Mouse (Mus musculus) T-helper 2 cell (primary cell): ENCODE data around the gene Prr5.

Experiments used
- in situ Hi-C: fragments of 300-600 bp; cut with MboI, MseI; formaldehyde crosslinking; loops from one replicate; pipeline ENCODE4 v1.15.1; 2025; ENCODE audit warnings: high pct_unique_total_duplicates

Gene Prr5

DNA sequence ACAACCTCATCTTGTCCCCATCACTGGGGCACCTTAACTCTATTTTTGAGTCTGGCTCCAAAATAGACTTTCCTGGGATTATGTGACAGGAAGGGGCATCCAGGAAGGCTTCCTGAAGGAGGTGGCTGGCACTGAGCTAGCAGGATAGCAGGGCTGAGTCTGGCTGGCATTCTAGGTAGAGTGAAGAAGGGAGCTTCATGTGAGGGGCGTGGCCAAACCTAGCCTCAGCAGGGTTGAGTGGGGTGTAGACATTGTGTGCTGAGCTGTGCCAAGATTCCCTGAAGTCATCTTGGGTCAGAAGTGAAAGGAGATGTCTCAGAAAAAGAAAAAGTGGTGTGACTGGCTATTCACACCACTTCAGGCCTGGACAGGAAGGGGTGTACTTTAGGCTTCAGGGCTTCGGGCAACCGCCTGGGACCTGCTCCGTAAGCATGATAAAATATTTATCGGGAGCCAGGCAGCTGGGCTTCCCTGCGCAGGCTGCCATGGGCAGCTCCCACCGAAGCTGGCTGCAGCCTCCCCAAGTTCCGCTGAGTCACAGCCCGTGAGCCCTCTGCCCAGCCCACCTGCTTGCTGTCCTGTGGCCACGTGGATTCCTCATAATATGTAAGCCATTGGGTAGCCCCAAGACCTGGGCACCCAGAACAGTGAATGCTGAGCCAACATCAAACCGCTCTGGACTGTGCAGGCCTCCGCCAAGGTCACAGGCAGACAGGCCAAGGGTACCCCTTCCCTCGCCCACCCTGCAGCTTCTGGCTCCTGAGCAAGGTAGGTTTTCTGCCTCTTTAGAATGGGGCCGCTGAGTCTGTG lies at the start of gene Prr5:
TSS of gene Prr5 (plus strand) at position 683 of the 810 bp plus-strand sequence.
- in situ Hi-C loops, result loop anchor here (5.0 kb wide), 1 partner anchor 573 kb away; no protein-coding TSS in a partner anchor

- in situ Hi-C loops, result loop anchor here (10.0 kb wide), 1 partner anchor 775 kb away; no protein-coding TSS in a partner anchor
These were observed 49.4 kb upstream of the Prr5 start for GRCm38 (mm10) chr15:84620028-84620427.

- in situ Hi-C loops, result loop anchor here (10.0 kb wide), 1 partner anchor 777 kb away; no protein-coding TSS in a partner anchor
These were observed 47.5 kb upstream of the Prr5 start for GRCm38 (mm10) chr15:84621722-84622428.

GRCm38 (mm10) chr15:84624870-84625269 lies 44.5 kb upstream of the Prr5 start:
- in situ Hi-C loops, result loop anchor here (10.0 kb wide), 1 partner anchor 780 kb away; no protein-coding TSS in a partner anchor

DNA sequence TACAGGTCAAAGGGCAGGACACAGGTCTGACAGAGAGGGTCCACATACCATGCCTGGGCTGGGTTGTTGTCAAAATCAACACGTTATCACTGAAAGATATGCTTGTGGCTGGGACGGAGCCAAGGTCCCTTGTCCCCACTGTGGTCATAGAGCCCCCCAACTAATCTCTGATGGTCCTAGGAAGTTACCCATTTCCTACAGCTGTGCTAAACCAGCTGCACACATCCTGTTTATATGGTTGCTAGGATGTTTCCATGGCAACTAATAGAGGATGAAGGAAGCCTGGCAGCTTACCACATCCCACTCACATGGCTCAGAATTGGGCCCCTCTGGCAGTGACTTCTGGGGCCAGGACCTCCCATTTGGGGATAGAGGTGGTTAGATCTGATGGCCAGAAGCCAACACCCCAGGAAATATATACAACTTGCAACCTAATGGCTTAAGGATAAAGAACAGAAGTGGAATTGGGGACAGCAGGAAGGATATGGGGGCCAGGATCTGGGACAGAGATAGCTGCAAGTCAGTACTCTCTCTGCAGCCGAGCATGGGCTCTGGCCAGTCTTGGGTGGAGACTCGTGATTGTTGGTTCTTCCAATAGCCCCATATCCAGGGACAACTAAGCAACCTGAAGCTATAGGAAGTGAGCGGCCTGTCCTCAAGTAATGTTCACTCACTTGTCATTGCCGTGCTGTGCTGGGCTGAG lies 43.6 kb upstream of the Prr5 start:
- in situ Hi-C loops, result loop anchor here (10.0 kb wide), 1 partner anchor 781 kb away; no protein-coding TSS in a partner anchor

- in situ Hi-C loops, result loop anchor here (10.0 kb wide), 1 partner anchor 783 kb away; no protein-coding TSS in a partner anchor
These were observed 42.1 kb upstream of the Prr5 start for GRCm38 (mm10) chr15:84627308-84627707.

DNA sequence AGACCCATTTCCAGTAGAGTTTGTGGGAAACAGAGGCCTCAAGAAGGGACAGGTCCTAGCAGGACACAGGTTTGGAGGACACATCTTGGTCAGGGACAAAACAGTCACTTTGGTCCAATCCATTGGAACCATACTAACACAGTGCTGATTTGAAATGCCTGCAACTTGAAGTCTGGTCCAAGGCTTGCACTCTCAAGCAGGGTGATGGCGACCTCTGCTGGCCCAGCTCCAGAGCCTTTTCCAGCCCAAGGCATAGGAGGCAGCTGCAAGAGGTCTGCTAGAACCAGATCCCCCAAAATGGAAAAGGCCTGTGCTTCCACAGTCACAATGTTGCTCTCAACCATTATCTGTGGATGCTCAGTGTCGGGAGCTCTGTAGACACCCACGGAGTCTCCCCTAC lies 39.7 kb upstream of the Prr5 start:
- in situ Hi-C loops, result loop anchor here (5.0 to 10.0 kb wide), 2 partner anchors 367 to 785 kb away; no protein-coding TSS in a partner anchor

DNA sequence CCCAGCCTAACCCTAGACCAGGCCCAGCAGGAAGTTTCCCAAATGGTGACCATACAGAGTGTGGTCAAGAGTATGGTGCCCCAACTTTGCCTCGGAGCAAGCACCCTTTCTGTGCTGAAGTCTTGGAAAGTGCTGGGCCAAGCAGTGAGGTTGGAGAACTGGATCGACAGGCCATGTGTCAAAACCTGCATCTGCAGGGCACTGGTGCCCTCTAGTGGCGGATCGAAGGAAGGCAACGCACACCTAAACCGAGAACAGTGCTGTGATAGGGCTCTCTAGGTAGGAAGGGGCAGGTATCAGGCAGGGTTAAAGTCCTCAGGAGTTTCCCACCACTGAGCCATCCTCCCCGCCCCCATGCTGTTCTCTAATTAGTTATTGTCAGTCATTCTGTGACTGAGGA lies 37.9 kb upstream of the Prr5 start:
- in situ Hi-C loops, result loop anchor here (5.0 kb wide), 1 partner anchor 369 kb away; no protein-coding TSS in a partner anchor

GRCm38 (mm10) chr15:84634361-84634760 lies 35.1 kb upstream of the Prr5 start:
- in situ Hi-C loops, result loop anchor here (5.0 kb wide), 1 partner anchor 372 kb away; no protein-coding TSS in a partner anchor

DNA sequence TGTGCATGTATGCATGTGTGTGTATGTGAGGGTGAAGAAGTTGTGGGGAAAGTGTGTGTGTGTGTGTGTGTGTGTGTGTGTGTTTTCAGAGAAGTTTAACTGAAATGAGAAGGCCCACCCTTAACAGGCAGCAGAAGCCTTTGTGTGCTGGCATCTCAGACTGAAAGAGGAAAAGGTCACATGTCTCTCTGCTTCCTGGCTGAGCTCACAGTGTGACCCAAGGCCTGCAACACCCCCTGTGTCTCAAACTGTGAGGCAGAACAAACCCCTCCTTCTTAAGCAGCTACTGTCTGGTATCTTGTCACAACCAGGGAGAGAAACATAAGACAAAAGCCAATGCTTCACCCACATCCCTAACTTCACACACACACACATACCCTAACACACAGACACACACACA lies 31.0 kb upstream of the Prr5 start:
- in situ Hi-C loops, result no loop called here

DNA sequence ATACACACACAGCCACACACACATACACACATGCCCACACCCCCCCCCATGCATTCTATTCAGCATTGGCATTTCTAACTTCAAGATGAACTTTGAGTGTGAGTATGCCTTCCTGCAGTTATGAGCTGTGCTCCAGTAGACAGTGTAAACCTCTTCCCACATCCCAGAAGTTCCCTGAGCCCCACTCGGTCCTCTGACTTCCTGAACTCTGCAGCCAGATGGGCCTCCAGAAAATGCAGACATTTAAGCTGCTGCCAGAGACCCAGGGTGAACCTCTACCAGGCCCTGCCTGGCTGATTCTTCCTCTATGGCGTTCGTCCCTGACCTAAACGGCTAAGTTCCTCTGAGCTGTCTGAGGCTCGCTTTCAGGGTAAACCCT lies 30.4 kb upstream of the Prr5 start:
- in situ Hi-C loops, result no loop called here

DNA sequence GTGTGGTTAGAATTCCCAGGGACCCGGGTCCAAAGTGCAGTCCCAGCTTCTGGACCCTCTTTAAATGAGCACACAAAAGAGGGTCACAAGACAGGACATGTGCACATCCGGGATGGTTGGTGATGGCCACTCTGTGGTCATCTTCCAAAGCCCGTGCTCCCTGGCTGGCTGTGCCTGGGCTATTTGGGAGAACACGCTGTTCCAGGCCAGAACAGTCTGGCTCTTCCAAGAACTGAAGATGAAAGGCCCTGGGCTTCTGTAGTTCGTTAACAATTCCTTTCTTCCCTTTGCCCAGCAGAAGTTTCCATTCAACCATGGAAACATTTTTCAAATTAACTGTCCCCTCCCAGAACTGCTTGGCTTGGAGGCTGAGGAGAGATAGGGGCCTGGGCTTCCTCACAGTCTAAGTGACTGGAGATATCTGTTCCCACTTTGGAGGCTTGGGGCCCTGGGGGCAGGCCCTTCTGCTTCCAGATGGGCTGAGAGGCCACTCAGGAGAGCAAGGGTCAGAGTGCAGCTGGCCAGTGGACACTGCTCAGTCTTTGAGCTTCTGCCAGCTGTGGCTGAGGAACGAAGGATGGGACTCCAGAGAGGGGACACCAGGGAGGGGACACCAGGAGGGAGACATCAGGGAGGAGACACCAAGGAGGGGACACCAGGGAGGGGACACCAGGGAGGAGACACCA lies 29.8 kb upstream of the Prr5 start:
- in situ Hi-C loops, result no loop called here

- in situ Hi-C loops, result no loop called here
These were observed 28.7 kb upstream of the Prr5 start for GRCm38 (mm10) chr15:84640722-84641121.

DNA sequence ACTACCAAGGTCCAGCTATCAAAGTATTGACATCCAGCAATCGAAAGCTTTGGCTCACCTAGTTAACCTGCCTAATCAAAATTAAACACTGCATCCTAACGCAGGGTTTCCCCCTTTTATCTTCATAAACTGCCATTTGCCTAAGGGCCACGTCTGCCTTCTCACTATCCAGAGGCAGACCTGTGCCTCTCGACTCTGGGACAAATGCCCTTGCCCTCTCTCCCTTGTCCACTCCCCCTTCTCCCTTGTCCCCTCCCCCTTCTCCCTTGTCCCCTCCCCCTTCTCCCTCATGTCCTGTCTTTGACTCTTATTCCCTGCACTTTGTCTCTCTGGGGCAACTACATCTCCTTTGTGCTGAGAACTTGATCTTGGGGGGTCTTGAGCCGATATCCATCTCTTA lies 28.3 kb upstream of the Prr5 start:
- in situ Hi-C loops, result no loop called here

DNA sequence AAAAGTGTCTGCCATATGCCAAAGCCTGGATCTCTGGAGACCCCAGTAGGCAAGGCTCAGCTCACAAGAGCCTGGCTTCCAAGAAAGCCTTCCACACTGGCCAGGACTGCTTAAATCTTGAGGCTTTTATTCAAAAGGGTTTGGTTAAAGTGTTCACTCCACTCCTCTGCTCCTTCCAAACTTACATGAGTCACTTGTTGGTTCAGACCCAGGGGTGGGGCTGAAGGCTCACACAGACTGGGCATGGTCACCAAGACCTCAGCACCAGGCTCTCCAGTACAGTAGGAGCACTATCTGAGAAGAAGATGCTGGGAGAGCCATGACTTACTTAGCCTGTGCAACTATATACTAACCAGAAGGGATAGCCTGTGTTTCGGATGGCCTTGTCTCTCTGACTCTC lies 27.5 kb upstream of the Prr5 start:
- in situ Hi-C loops, result no loop called here

DNA sequence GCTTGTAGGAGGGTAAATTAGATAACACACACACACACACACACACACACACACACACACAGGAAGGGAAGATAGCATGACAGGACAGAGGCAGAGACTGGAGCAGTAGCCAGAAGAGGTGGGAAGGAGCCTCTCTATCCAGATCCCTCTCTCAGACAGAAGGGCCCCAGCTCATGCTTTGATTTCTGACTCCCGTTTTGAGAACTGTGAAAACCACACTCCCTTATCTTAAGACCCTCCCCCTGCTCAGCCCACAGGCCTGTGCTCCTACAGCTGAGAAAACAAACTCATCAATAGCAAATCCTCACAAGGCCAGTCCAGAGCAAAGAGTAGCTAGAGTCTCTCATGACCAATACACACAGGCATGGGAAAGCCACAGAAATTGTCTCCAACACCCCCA lies 26.2 kb upstream of the Prr5 start:
- in situ Hi-C loops, result no loop called here

DNA sequence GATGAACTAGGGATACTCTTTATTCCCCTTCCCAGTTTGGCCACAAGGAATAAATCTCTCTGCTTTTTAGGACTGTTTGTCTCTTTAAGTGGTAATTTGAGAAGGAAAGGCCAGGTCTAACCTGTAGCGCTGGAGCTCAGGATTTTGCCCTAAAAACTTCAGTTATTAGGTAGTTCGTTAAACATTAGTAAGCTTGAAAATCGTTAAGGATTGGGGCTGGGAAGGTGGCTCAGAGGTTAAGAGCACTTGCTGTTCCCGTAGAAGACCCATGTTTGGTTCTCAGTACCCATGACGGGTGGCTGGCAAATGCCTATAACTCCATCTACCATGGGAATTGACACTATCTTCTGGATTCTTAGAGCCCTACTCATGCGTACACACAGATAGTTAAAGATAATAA lies 17.9 kb upstream of the Prr5 start:
- in situ Hi-C loops, result no loop called here

GRCm38 (mm10) chr15:84653151-84653550 lies 16.3 kb upstream of the Prr5 start:
- in situ Hi-C loops, result no loop called here

- in situ Hi-C loops, result no loop called here
These were observed 15.1 kb upstream of the Prr5 start for GRCm38 (mm10) chr15:84653979-84654966.

DNA sequence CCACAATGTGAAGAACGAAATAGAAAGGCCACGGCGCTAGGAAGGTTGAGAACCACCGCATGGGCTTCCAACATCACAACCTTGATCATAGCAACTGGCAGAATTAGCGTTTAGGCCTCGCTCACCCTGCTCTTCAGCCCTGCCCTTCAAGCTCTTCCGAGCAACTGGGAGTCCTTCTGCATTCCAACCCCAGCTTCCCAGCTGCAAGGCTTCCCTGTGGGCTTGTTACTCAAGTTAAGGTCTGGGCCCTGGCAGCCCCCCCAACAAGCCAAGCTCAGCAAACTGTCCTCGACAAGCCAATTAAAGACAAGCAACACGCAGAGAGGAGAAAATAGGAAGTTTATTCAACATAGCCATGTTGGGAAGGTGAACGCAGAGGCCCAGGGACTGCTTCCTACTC lies 14.4 kb upstream of the Prr5 start:
- in situ Hi-C loops, result no loop called here
